9 mouse cellular contexts compared by ENCODE assay signal in the genomic region with DNA sequence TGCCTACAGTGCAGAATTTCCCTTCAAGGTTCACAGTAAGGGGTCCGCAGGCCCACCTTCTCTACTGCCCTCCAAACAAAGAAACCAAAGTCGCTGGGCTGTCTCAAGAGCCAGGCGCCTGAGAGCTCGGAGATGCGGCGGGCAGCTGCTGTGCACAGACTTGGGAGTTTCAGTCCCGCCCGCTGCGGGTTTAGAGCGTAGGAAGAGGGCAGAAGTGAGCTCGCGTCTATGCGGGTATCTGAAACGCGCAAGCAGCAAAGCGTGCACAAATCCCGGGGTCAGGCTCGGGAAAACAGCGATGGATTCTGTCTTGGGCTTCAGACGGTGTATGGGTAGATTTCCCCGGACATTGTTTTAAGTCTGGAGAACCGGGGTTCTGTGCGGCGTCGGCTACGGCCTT. TPM values are rescaled to one million over a fixed set of nuclear protein-coding genes. Genes with fewer than 3 reads are reported as not detected.
DNase-seq lines count a peak whose midpoint lies in the region; ATAC-seq and TF ChIP-seq lines count a peak whose summit lies in the region.
"Had no signal": no experiment of that assay in that cellular context is flagged by ENCODE, and none has a peak within 500 bp of the region (broad histone marks: within the 10 kb centered on the region; RNA-seq: fewer than 3 reads in every experiment).

No protein-coding gene starts in this region.

- no peak for DNase-seq in heart, adult 18-20 months
- DNase-seq in ZHBTc4 (ENCODE audit: low read depth, low spot score) = peak; percentile 74
- DNase-seq in forebrain, postnatal 0 days = peak; percentile 78
- peak; percentile 72 for DNase-seq in midbrain, embryonic 10.5 days (ENCODE audit: low spot score)
- DNase-seq in frontal cortex, adult 2 months (ENCODE audit: extremely low spot score in 1 of 2, low spot score in 1 of 2) = no peak
- DNase-seq in Muller cell, postnatal 12 days (ENCODE audit: inconsistent ontology term) = no peak

- ATAC-seq in heart, embryonic 12.5 days (ENCODE audit: insufficient number of reproducible peaks, low FRiP score) = no peak
- peak; percentile 59; the same call in 1 of the 2 replicates for ATAC-seq in forebrain, postnatal 0 days
- ATAC-seq in erythroid progenitor cell, adult 5-6 weeks (replicated peaks; ENCODE audit: low FRiP score, poor library complexity, severe bottlenecking) = no peak

- no peaks in the 10 kb centered on the region for H3K9me3 ChIP-seq in heart, embryonic 12.5 days (replicated peaks)
- H3K9me3 ChIP-seq in forebrain, postnatal 0 days (ENCODE audit: low read length) = no peaks in the 10 kb centered on the region
- H3K9me3 ChIP-seq in midbrain, embryonic 10.5 days (replicated peaks) = no peaks in the 10 kb centered on the region

- H3K36me3 ChIP-seq in heart, embryonic 12.5 days = no peaks in the 10 kb centered on the region
- H3K36me3 ChIP-seq in forebrain, postnatal 0 days (ENCODE audit: insufficient read depth) = no peaks in the 10 kb centered on the region
- no peaks in the 10 kb centered on the region for H3K36me3 ChIP-seq in midbrain, embryonic 10.5 days
- H3K36me3 ChIP-seq: G1E had no signal

- peaks cover 28% of the 10 kb centered on the region for H3K4me1 ChIP-seq in heart, embryonic 12.5 days (replicated peaks)
- no peaks in the 10 kb centered on the region for H3K4me1 ChIP-seq in forebrain, postnatal 0 days (ENCODE audit: insufficient read depth)
- peaks cover 53% of the 10 kb centered on the region for H3K4me1 ChIP-seq in midbrain, embryonic 10.5 days

- no peak overlapping the region for H3K27ac ChIP-seq in heart, embryonic 12.5 days (ENCODE audit: poor library complexity, severe bottlenecking)
- H3K27ac ChIP-seq in forebrain, postnatal 0 days (ENCODE audit: low read depth, low read length) = no peak overlapping the region
- 0 out of 2 replicates have a peak overlapping the region, but pooled peaks have one; percentile 9 for H3K27ac ChIP-seq in midbrain, embryonic 10.5 days (replicated peaks)

- no peak overlapping the region for H3K9ac ChIP-seq in heart, embryonic 12.5 days
- H3K9ac ChIP-seq in forebrain, postnatal 0 days = no peak overlapping the region

- no peak for TF ChIP-seq CTCF in forebrain, postnatal 0 days (IDR thresholded peaks at IDR 0.05; ENCODE audit: low read depth)

- under 1% methylated on average over 26 of the region's 26 CpGs for WGBS in heart, embryonic 12.5 days
- WGBS in forebrain, postnatal 0 days = 1% methylated on average over 26 of the region's 26 CpGs
- under 1% methylated on average over 26 of the region's 26 CpGs for WGBS in midbrain, embryonic 10.5 days

- peak overlapping the region; percentile 50 for H3K4me2 ChIP-seq in heart, embryonic 12.5 days
- H3K4me2 ChIP-seq in forebrain, postnatal 0 days (ENCODE audit: low read depth) = peak overlapping the region; percentile 23; the same call in 1 of the 2 replicates

- peak overlapping the region; percentile 28 for H3K4me3 ChIP-seq in heart, embryonic 12.5 days
- H3K4me3 ChIP-seq in forebrain, postnatal 0 days (ENCODE audit: low read depth, low read length) = peak overlapping the region; percentile 9
- H3K4me3 ChIP-seq in midbrain, embryonic 10.5 days = peak overlapping the region; percentile 45

- H3K27me3 ChIP-seq in heart, embryonic 12.5 days (replicated peaks) = peaks cover 92% of the 10 kb centered on the region
- peaks cover 68% of the 10 kb centered on the region for H3K27me3 ChIP-seq in forebrain, postnatal 0 days (ENCODE audit: insufficient read depth, low read length)
- H3K27me3 ChIP-seq in midbrain, embryonic 10.5 days (ENCODE audit: low read depth, poor library complexity, severe bottlenecking) = peaks cover 100% of the 10 kb centered on the region

RNA-seq across cellular contexts. Expression of a gene that starts 7.4 kb away (rescaled TPM):
- polyA plus RNA-seq in heart, embryonic 12.5 days (2016; fragmentation: Nextera tagmentation; extraction: Ambion mirVana) = 0.13 TPM in 1 of 2 replicates, not detected in the other
- total RNA-seq in heart, adult 18-20 months (2021) = not detected
- 1.2 and 2.0 TPM in 2 replicates for total RNA-seq in forebrain, postnatal 0 days (2014; rRNA removed)
- 0.39 and 2.1 TPM in 2 replicates for polyA plus RNA-seq in forebrain, postnatal 0 days (2015; fragmentation: Nextera tagmentation; extraction: Ambion mirVana)
- polyA plus RNA-seq in midbrain, embryonic 10.5 days (2016; fragmentation: Nextera tagmentation; extraction: Ambion mirVana) = 1.3 and 10.0 TPM in 2 replicates
- polyA plus RNA-seq in frontal cortex, adult 2 months (2012; rRNA removed) = not detected in 2 replicates
- total RNA-seq in erythroid progenitor cell, adult 5-6 weeks (2015; ENCODE audit: low replicate concordance) = not detected in 2 replicates
- total RNA-seq in erythroid progenitor cell, adult 5-6 weeks (2017; ENCODE audit: low replicate concordance) = not detected in 2 replicates
- polyA plus RNA-seq: G1E had no signal

Comparison
In these comparisons a context has a peak if more than half of its experiments do, and no peak if none do; other contexts are left out.
1. DNase-seq: peak in ZHBTc4 (single experiment), forebrain, postnatal 0 days (single experiment) and midbrain, embryonic 10.5 days (single experiment); none in heart, adult 18-20 months (0 of 2), frontal cortex, adult 2 months (0 of 2) and Muller cell, postnatal 12 days (single experiment).
2. Peak in every context shown above with its lines, with median percentiles within 50 percentile points of each other: H3K4me3 ChIP-seq.